Mouse (Mus musculus) erythroblast, adult 5-6 weeks (primary cell): Measurements from ENCODE around the gene Capns1. TPM values are rescaled to one million over a fixed set of nuclear protein-coding genes. Genes with fewer than 3 reads are reported as not detected.
"Not testable (repeated sequence)": the region's sequence is repeated elsewhere in the genome, so short reads cannot be mapped to it uniquely, and the experiment has no call there.

Experiments
- ATAC-seq: replicated peaks from 2 replicates; pipeline ENCODE4 v1.8.0; 2016; ENCODE audit warnings: moderate number of reproducible peaks, mild to moderate bottlenecking, moderate TSS enrichment, inconsistent platforms; ENCODE audit not compliant: poor library complexity, low FRiP score, severe bottlenecking
- total RNA-seq, 2 experiments: library from RNA; stranded (forward) in 1 of 2; stranded (reverse) in 1 of 2; fragments of 150-400 nt in 1 of 2; fragments of 200-764, 138-1000 nt in 1 of 2; gene quantifications; 2 replicates each; pipeline versions ENCODE4 v1.2.3 to v1.2.4; 2015 to 2017; ENCODE audit warnings: low replicate concordance in 2 of 2

The Capns1 gene
- total RNA-seq (2015; ENCODE audit: low replicate concordance) (121 and 178 TPM in 2 replicates), total RNA-seq (2017; ENCODE audit: low replicate concordance) (60.6 and 91.3 TPM in 2 replicates)

- peak; percentile 58 for ATAC-seq
Observed at GRCm38 (mm10) chr7:30198481-30198971, at the start of gene Capns1. Gene Capns1, minus strand, starts transcription at chr7:30198811.

- ATAC-seq = not testable (repeated sequence)
Observed at GRCm38 (mm10) chr7:30237374-30237773, 38.8 kb upstream of the Capns1 start.

GRCm38 (mm10) chr7:30235625-30236024 lies 37.0 kb upstream of the Capns1 start, which contains the start of gene Ovol3:
Gene Ovol3, minus strand, starts transcription at chr7:30235725.
- ATAC-seq = no peak

GRCm38 (mm10) chr7:30235091-30235490 lies 36.5 kb upstream of the Capns1 start:
- ATAC-seq = no peak

- no peak for ATAC-seq
Observed at GRCm38 (mm10) chr7:30234276-30234858, 35.8 kb upstream of the Capns1 start.

GRCm38 (mm10) chr7:30233387-30233786 lies 34.8 kb upstream of the Capns1 start:
- no peak for ATAC-seq

GRCm38 (mm10) chr7:30232631-30233148 lies 34.1 kb upstream of the Capns1 start:
- peak; percentile 38 for ATAC-seq

GRCm38 (mm10) chr7:30231669-30232454 lies 33.3 kb upstream of the Capns1 start, which contains the start of the genes Polr2i and Tbcb:
Gene Polr2i, plus strand, starts transcription at chr7:30231948.
Gene Tbcb, minus strand, starts transcription at chr7:30232272.
- ATAC-seq = peak; percentile 94

GRCm38 (mm10) chr7:30231328-30231668 lies 32.7 kb upstream of the Capns1 start:
- ATAC-seq = no peak

GRCm38 (mm10) chr7:30224206-30224605 lies 25.6 kb upstream of the Capns1 start:
- ATAC-seq = no peak

GRCm38 (mm10) chr7:30222205-30222604 lies 23.6 kb upstream of the Capns1 start:
- ATAC-seq = peak; percentile 61; the same call in 1 of the 2 replicates

- no peak for ATAC-seq
Observed at GRCm38 (mm10) chr7:30221433-30221832, 22.8 kb upstream of the Capns1 start.

- ATAC-seq = no peak
Observed at GRCm38 (mm10) chr7:30220008-30220356, 21.4 kb upstream of the Capns1 start.

GRCm38 (mm10) chr7:30219293-30220007 lies 20.8 kb upstream of the Capns1 start:
- no peak for ATAC-seq

GRCm38 (mm10) chr7:30217277-30217676 lies 18.7 kb upstream of the Capns1 start:
- no peak for ATAC-seq

GRCm38 (mm10) chr7:30216723-30217151 lies 18.1 kb upstream of the Capns1 start:
- peak; percentile 77 for ATAC-seq

GRCm38 (mm10) chr7:30215875-30216274 lies 17.3 kb upstream of the Capns1 start:
- ATAC-seq = no peak

GRCm38 (mm10) chr7:30213881-30214280 lies 15.3 kb upstream of the Capns1 start:
- ATAC-seq = no peak

- ATAC-seq = no peak
Observed at GRCm38 (mm10) chr7:30211025-30211424, 12.4 kb upstream of the Capns1 start.

GRCm38 (mm10) chr7:30206364-30206763 lies 7.8 kb upstream of the Capns1 start:
- ATAC-seq = not testable (repeated sequence)
